Mouse (Mus musculus): ENCODE measurements at regions not wholly inside any gene's neighbourhood (a gene's known extent, or its start where the extent isn't known, plus 50 kb on each side); places are given as distances from the start of the nearest gene placed in this dataset.

GRCm38 (mm10) chr2:28287210-28287860 lies 94.5 kb downstream of the Olfm1 start:
- no peak for DNase-seq

GRCm38 (mm10) chr2:28289339-28289738 lies 96.5 kb downstream of the Olfm1 start:
- no peak for DNase-seq

- no peak for DNase-seq
These were observed 97.2 kb downstream of the Olfm1 start for GRCm38 (mm10) chr2:28289860-28290471.

GRCm38 (mm10) chr2:28294509-28294908 lies 101.7 kb downstream of the Olfm1 start:
- no peak for DNase-seq

- DNase-seq, result no peak
These were observed 103.4 kb downstream of the Olfm1 start for GRCm38 (mm10) chr2:28296183-28296582.

GRCm38 (mm10) chr2:28298738-28299137 lies 105.9 kb downstream of the Olfm1 start:
- no peak for DNase-seq

GRCm38 (mm10) chr2:28299346-28299745 lies 106.6 kb downstream of the Olfm1 start:
- no peak for DNase-seq

GRCm38 (mm10) chr2:28301313-28301712 lies 108.5 kb downstream of the Olfm1 start:
- DNase-seq, result no peak

- no peak for DNase-seq
These were observed 111.1 kb downstream of the Olfm1 start for GRCm38 (mm10) chr2:28303936-28304335.

- DNase-seq, result no peak
These were observed 111.9 kb downstream of the Olfm1 start for GRCm38 (mm10) chr2:28304712-28305111.

GRCm38 (mm10) chr2:28309122-28309521 lies 116.3 kb downstream of the Olfm1 start:
- no peak for DNase-seq

- no peak for DNase-seq
These were observed 119.4 kb downstream of the Olfm1 start for GRCm38 (mm10) chr2:28312212-28312611.

- peak; percentile 61 for DNase-seq
These were observed 121.1 kb upstream of the Ppp1r26 start for GRCm38 (mm10) chr2:28325502-28325901.

GRCm38 (mm10) chr2:28326056-28326455 lies 120.5 kb upstream of the Ppp1r26 start:
- DNase-seq, result no peak

GRCm38 (mm10) chr2:28326682-28327081 lies 119.9 kb upstream of the Ppp1r26 start:
- peak; percentile 78 for DNase-seq

GRCm38 (mm10) chr2:28329130-28329529 lies 117.5 kb upstream of the Ppp1r26 start:
- DNase-seq, result no peak

GRCm38 (mm10) chr2:28335141-28335789 lies 111.3 kb upstream of the Ppp1r26 start:
- no peak for DNase-seq

- no peak for DNase-seq
These were observed 110.8 kb upstream of the Ppp1r26 start for GRCm38 (mm10) chr2:28335810-28336209.

GRCm38 (mm10) chr2:28336349-28337309 lies 110.0 kb upstream of the Ppp1r26 start:
- DNase-seq, result no peak

- no peak for DNase-seq
These were observed 109.0 kb upstream of the Ppp1r26 start for GRCm38 (mm10) chr2:28337561-28337960.

- no peak for DNase-seq
These were observed 105.3 kb upstream of the Ppp1r26 start for GRCm38 (mm10) chr2:28341304-28341703.

- no peak for DNase-seq
These were observed 98.1 kb upstream of the Ppp1r26 start for GRCm38 (mm10) chr2:28348453-28348852.

GRCm38 (mm10) chr2:28349911-28350310 lies 96.7 kb upstream of the Ppp1r26 start:
- DNase-seq, result no peak

Measured in cerebellum, adult 9-11 months (tissue).